Mouse (Mus musculus) spleen, embryonic (tissue): ENCODE measurements around the gene Fam234a.
"Not testable (repeated sequence)": the region's sequence is repeated elsewhere in the genome, so short reads cannot be mapped to it uniquely, and the experiment has no call there.

Experiments used
- CTCF ChIA-PET: fragments of 350-600 bp; sonication (Branson Sonifier 250); formaldehyde crosslinking; loops from one replicate; lab custom pipeline; 2022; lab: Charles Lee

Fam234a gene

DNA sequence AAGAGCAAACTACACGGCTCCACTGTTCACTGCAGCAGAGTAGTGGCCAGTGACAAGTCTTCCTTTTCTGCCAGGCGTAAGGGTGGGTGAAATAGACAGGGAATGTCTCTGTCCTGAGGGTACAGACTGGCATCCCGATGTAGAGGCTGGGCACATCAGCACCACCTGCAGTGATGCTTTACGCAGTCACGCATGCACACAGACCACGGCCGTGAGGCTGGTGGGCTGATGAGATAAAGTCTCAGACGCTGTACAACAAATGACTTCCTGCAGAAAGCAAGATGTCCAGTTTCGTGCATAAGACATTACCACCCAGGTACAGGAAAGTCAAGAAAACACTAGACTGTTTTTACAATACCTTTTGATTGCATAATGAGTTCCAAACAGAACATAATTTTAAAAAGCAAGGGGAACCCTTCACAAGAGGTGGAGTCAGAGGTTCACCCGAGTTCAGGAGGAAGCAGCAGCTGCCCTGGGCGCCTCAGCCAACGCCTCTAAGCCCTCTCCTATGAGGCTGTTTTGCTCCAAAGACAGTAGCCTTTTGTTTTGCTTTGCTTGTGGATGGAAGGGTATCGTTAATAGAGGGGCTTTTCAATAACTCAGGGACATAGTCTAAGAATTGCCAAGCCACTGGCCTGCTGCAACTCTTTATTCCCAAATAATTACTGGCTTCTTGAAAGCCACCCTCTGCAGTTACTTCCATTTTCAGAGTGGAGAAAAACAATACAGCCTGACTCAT lies 8.8 kb downstream of the Fam234a start:
- CTCF ChIA-PET: no interaction called here

DNA sequence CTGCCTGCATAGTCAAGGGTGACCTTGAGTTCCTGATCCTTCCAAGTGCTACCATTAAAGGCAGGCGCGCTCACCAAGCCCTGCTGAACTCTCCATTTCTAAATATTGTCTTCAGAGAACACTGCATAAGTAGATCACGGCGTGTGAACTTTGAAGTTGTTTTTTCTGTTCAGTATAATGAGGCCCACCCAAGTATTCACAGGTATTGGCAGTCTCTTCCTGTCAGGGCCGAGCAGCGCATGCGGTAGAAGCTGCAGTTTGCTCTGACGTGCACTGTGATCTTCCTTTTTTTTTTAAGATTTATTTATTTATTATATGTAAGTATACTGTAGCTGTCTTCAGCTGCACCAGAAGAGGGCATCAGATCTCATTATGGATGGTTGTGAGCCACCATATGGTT lies 9.7 kb downstream of the Fam234a start:
- CTCF ChIA-PET: no interaction called here

DNA sequence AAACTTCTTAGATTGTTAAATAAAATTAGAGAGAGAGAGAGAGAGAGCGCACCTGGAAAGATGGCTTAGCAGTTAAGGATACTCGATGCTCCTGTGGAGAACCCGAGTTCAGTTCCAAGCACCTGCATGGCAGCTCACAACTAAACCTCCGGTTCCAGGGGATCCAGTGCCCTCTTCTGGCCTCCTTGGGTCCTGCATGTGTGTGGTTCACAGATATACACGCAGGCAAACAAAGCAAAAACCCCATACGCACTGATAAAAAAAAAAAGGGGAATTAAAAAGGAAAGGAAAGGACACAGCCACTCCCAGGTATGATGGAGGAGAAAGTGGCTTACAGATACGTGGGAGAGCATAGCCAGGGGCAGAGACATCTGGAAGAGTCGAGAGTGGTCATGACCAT lies 11.2 kb downstream of the Fam234a start:
- CTCF ChIA-PET: no interaction called here

DNA sequence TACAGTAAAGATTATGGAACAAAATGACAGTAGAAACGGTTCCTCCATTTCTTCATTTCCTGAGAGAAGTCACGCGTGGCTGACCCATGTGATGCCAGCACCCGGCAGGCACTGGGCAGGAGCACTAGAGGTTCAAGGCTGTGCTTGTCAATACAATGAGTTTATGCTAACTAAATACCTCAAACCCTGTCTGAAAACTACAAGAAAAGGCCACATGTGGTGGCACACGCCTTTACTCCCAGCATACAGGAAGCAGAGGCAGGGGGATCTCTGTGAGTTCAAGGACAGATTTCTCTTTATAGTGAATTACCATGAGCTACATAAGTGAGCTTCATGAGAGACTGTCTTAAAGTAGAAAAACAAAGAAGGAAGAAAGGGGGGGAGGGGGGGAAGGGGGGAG lies 12.9 kb downstream of the Fam234a start:
- CTCF ChIA-PET: no interaction called here

DNA sequence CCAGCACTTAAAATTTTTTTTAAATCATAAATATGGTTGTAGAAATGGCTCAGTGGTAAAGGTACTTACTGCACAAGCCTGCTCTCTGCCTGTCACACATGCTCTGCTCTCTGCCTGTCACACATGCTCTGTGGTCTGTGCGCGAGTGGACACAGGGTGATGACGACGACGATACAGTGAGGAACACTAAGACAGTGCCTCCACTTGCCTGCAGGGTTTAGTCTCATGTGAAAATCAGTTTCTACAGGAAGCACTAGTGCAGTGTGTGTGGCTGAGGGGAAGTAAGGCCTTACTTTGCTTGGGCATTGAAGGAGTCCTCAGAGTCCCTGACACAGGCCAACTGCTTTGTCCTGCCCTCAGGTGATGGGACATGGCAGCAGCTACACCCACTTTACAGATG lies 14.3 kb downstream of the Fam234a start:
- CTCF ChIA-PET: no interaction called here

DNA sequence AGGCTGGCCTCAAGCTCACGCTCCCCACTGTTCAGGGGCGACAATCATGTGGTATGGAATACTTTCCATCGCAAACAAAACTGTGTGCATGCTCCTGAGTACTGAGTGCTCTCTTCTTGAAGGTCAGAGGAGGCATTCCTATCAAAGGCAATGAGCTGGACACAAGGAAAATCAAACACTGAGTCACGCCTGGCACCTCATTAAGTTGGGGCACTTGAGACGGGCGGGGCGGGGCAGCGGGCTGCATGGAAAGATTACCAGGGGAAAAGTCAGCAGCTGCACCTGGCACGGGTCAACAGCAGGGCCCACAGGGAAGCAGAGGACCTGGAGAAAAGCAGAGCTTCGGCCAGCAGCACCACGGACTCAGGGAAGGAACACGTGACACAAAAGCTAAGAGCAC lies 18.9 kb downstream of the Fam234a start:
- CTCF ChIA-PET: no interaction called here

DNA sequence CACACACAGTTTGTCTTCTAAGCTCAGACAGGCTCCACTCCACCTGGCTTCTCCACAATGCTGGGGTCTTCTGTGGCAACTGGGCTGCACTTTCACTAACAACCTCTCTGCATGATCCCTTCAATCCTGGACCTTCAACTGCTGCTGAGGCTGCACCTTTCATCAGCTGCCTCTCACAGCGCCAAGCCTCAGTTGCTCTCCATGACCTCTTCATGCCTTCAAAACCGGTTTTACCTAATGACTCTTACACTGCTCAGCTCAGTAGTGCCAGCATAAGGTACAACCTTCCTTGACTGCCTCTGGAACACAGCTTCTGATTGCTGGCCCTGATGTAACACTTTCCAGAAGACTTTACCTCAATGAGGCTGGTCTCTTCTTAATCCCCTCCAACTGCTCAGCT lies 22.5 kb downstream of the Fam234a start:
- CTCF ChIA-PET: no interaction called here

DNA sequence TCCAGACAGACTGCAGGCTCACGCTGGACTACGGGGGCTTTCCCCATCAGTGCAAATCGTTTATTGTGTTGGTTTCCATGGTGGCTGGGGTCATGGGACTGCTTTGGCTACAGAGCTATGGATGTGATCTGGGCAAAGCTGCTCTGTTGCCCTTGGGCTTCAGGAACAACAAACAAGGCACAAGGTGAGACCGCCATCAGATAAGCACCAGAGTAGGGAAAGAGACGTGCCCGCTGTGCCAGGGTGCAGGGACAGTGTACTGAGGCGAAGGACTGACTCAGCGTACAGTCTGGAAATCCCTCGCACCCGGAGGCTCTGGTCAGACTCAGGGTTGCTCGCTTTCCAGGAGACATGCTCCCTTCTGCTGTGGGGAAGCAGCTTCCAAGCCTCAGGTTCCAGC lies 31.4 kb downstream of the Fam234a start:
- CTCF ChIA-PET: no interaction called here

DNA sequence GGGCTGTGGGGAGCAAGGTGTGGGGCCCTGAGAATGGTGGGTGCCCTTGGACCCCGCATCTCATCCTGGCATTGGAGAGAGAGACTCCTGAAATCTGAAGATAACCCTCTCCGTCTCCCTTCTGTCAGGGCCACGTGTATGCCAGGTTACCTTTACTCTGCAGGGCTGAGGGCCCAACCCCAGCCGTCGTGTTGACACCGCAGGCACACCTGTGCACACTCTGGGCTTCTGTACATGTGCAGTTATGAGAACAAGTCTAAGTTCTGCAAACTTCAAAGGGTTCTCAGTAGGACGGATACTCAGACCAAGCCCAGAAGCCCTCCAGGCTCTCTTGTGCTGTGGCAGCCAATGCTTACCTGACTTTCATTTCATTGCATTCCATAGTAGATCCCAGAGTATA lies 31.8 kb downstream of the Fam234a start:
- CTCF ChIA-PET: no interaction called here

DNA sequence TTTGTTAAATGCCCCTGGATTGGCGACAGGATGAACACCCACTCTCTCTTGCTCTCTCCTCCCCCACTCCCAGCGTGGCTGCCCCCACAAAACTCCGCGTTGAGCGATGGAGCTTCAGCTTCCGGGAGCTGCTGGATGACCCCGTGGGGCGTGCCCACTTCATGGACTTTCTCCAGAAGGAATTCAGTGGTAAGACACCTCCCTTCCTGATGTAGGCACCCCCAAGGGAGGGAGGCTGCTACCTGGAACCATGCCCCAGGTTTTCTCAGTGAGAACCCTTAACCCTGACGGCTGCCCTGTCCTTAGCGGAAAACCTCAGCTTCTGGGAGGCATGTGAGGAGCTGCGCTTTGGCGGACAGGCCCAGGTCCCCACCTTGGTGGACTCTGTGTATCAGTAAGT lies 36.4 kb downstream of the Fam234a start, which contains the start of gene Arhgdig:
Gene Arhgdig (minus strand): TSS at position 101 of the 400 bp plus-strand sequence.
- CTCF ChIA-PET: no interaction called here

DNA sequence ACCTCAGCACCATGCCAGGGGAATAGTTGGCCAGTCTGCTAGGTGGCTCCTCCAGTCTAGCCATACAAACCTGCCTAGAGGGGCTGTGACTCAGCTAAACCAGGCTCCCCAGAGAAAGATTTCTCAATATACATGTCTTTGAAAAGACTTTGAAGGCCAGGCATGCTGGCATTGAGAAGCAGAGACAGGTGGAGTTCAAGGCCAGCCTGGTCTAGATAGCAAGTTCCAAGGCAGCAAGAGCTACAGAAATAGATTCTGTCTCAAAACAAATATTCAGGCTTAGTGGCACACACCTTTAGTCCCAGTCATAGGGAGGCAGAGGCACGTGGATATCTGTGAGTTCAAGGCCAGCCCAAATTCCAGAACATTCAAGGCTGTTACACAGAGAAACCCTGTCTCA lies 37.6 kb downstream of the Fam234a start:
- CTCF ChIA-PET: no interaction called here

DNA sequence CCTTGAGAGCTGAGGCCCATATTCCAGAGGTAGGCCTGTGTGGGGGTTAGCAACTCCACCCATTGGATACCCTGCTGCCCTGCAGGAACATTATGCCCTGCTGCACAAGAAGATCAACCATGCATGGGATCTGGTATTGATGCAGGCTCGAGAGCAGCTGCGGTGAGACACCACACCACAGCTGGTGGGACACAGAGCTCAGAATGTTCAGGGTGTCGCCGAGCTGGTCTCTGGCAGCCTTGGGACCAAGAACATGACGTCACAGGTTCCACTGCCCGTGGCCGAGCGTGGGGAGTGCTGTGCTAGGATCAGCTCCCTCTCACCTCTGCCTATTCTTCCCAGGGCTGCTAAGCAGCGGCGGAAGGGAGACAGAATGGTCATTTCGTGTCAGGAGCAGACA lies 39.3 kb downstream of the Fam234a start:
- CTCF ChIA-PET: no interaction called here

DNA sequence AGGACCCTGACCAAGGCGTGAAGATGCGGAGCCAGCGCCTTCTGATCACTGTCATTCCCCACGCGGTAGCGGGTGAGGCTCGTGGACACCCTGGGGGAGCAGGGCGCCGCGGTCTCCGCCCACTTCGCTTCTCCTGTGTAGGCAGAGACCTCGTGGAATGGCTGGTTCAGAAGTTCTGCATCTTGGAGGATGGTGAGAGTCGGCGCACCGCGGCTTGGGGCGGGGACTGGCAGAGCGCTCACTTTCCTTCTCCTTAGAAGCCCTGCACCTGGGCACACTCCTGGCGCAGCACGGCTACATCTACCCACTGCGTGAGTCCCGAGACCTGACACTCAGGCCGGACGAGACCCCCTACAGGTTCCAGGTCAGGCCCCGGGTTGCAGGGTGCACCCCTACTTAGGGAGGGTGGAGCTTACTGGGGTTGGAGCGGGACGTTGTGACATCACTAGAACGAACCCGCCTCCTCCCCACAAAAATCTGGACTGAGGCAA lies 40.7 kb downstream of the Fam234a start:
- CTCF ChIA-PET: no interaction called here

DNA sequence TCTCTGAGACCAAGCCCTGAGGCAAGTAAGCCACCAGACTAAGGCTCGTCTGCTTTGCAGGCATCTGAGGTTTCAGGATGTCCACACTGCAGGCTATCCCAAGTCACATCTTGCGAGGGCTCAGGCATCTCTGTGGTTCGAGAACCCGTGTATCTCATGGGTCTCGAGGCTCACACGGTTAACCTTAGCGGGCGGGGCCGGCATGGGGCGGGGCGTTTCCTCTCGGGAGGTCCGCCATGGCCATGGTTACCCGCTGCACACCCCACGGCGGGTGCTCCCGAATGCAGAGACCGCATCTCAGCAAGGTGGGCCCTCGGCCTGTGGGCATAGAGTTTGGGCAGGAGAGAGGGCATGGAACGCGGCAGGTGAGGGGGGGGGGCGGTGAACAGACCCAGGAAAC lies 41.3 kb downstream of the Fam234a start, which contains the start of gene Rgs11:
Gene Rgs11 (plus strand): TSS at position 215 of the 400 bp plus-strand sequence.
- CTCF ChIA-PET: no interaction called here

DNA sequence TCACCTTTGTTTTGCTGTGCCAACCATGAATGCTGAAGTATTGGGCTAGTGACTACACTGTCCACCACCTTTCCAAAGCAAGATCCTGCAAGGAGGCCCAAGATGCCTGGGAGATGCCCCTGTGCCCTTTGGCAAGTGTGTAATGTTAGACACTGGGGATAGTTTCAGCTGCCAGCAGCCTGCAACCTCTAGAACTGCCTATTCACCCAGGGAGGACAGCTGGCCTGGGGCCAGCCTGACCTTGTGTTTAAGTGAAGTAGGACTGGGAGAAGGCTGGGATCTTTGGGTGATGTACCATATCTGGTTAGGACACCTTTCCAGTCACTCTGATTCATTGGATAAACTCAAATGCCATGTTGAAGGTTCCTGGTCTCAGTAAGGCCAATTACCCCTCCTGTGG lies 42.0 kb downstream of the Fam234a start:
- CTCF ChIA-PET: interaction anchor here (0.7 kb wide), 1 partner anchor 8 kb away, joined by 7 read pairs; no protein-coding TSS in a partner anchor

DNA sequence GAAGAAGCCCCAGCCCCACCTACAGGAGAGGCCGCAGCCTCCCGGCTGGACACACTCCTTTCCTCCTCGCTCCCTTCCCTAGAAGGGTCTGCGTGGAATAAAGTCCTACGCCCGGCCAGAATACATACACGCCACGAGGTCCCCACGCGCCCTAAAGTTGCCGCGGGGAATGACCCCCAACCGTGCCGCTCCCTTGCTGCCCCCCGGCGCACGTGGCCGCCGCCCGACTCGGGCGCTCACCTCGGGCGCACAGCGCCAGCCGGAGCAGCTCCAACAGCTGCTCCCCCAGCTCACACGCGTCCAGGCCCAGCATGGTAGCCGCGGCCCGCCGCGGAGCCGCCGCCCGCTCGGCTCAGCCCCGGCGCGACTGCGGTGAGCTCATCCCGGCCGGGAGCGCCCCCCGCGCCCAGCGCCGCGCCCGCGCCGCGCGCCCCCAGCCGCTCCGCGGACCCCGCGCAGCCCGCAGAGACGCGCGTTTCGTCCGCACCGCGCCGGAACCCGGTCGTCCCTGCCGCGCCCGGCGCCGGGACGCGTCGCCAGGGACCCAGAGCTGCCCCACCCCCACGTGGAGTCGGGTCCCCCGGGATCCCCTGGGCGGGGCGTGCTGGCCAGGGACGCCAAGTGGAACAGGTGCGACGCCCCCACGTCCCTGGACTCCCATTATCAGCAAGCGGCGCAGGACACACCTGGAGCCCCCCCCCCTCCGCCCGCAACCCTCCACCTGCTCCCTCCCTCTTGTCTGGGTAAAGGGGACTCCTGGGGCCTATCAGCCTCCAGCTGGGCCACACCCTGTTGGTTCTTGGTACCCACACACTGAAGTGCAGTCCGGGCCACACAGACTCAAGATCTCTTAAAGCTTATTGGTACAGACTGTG lies 43.0 kb downstream of the Fam234a start:
- CTCF ChIA-PET: interaction anchor here (0.5 to 0.7 kb wide), 3 partner anchors 9 to 635 kb away, joined by 3 to 7 read pairs (median 4); no protein-coding TSS in a partner anchor

DNA sequence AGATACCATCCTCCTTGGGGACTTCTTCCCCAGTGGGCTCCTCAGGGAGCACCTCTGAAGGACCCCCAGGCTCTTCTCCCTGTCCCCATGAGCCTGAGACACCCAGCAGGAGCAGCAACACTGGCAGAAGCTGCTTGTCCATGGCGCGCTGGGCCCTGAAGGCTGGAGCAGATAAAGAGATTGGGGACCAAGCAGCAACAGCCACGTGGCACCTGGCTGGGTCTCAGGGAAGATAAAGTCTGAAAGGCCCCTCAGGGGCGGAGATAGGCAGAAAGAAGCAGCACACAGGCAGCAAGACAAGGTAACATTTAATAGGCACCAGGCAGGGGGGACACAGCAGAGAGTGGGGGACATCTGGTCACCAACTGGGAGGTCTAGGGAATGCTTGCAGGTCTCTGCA lies 45.1 kb downstream of the Fam234a start, which contains the start of gene Pdia2:
Gene Pdia2 (minus strand): TSS at position 196 of the 400 bp plus-strand sequence.
- CTCF ChIA-PET: no interaction called here

DNA sequence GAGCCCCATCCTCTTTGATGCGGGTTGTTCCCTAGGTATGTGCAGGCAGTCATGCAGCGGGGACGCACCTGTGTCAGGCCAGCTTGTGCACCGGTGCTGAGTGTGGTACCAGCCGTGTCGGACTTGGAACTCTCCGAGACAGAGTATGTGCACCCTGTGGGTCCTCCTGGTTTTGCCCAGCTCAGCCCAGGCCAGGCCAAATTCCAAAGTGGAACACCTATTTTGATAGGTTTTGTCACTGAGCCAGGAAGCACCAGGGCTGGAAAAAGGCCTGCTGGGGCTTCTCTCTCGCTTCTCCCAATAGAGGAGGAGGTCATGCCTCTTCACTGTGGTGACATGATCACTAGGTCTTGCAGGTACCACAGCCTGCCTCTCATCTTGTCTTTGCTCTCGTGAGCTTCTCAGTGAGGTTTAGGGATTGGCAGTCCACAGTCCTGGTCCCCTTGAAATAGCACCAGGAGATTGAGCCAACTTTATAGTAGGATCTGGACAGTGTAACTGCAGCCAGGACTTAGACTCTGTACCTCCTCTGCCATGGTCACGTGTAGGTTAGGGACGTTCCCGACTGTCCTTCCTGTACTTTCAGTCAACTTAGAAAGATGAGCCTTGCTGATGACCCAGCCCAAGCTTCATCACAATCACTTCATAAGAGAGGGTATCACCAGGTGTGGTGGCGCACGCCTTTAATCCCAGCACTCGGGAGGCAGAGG lies 51.4 kb downstream of the Fam234a start:
- CTCF ChIA-PET: interaction anchor here (0.5 kb wide), 1 partner anchor 582 kb away, joined by 3 read pairs; no protein-coding TSS in a partner anchor

DNA sequence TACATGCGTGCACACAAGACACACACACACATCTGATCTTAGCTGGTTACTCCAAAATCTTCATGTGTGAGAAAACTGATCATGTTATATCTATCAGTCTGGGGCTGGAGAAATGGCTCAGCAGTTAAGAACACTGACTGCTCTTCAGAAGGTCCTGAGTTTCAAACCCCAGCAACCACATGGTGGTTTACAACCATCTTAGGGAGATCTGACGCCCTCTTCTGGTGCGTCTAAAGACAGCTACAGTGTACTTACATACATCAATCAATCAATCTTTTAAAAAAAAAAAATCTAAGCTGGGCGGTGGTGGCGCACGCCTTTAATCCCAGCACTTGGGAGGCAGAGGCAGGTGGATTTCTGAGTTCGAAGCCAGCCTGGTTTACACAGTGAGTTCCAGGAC lies 52.6 kb downstream of the Fam234a start:
- CTCF ChIA-PET: not testable (repeated sequence)

DNA sequence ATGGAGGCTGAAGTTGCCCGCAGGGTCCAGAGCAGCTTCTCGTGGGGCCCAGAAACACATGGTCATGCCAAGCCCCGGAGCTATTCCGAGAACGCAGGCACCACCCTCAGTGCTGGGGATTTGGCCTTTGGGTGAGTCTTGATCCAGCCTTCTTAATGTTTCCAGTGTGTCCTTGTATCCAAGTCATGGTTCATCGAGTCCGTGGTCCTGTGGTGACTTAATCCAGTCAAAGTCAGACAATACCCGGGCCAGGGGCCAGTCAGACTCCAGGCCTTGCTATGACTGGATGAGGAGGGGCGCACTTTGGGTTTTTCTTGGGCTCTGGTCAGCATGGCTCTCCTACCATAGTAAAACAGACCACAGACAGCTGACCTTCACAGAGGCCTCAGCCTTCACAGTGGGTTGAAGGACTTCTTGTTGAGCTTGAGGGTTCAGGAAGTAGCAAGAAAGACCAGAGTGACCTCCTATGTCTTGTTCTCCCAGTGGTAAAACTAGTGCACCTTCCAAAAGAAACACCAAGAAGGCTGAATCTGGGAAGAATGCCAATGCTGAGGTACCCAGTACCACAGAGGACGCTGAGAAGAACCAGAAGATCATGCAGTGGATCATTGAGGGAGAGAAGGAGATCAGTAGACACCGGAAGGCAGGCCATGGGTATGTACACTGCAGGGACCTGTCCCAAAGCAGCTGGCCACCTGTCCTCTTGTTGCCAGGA lies 55.8 kb downstream of the Fam234a start:
- CTCF ChIA-PET: no interaction called here

DNA sequence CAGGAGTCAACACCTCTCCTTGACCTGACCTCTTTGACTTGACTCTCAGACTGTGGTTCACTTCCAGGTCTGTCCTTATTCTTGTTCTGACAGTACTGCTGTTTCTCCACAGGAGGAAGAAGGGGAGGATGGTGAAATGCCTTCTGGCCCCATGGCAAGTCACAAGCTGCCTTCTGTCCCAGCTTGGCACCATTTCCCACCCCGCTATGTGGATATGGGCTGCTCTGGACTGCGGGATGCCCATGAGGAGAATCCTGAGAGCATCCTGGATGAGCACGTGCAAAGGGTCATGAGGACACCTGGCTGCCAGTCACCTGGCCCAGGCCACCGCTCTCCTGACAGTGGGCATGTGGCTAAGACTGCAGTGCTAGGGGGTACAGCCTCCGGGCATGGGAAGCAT lies 56.5 kb downstream of the Fam234a start:
- CTCF ChIA-PET: no interaction called here
